Mouse (Mus musculus): ENCODE results near the gene Insm2. TPM values are rescaled to one million over a fixed set of nuclear protein-coding genes. Genes with fewer than 3 reads are reported as not detected.

Insm2 gene
- polyA plus RNA-seq, 1 experiment from 2014 or later: 0.10 TPM

- no peak for TF ChIP-seq EP300 (IDR thresholded peaks at IDR 0.05)
- TF ChIP-seq CTCF (IDR thresholded peaks at IDR 0.05): no peak; the same call in 1 of the 2 replicates
- DNase-seq (ENCODE audit: low spot score): no peak
- Histone ChIP-seq H3K27ac (ENCODE audit: low read length) (no peak overlapping the region), H3K9me3 (ENCODE audit: low read length) (no peaks in the 10 kb centered on the region), H3K4me3 (ENCODE audit: low read depth, low read length) (no peak overlapping the region), H3K4me2 (replicated peaks; ENCODE audit: low read depth, low read length) (no peak overlapping the region), H3K27me3 (replicated peaks; ENCODE audit: insufficient read depth, low read length) (no peaks in the 10 kb centered on the region), H3K9ac (replicated peaks; ENCODE audit: low read depth) (no peak overlapping the region), H3K4me1 (ENCODE audit: insufficient read depth, low read depth, low read length) (no peaks in the 10 kb centered on the region), H3K36me3 (ENCODE audit: insufficient read depth, low read length) (no peaks in the 10 kb centered on the region)
- 83% methylated on average over 9 of the region's 9 CpGs for WGBS
- no peak for ATAC-seq
Observed at GRCm38 (mm10) chr12:55564187-55564963, 34.9 kb upstream of the Insm2 start.

DNA sequence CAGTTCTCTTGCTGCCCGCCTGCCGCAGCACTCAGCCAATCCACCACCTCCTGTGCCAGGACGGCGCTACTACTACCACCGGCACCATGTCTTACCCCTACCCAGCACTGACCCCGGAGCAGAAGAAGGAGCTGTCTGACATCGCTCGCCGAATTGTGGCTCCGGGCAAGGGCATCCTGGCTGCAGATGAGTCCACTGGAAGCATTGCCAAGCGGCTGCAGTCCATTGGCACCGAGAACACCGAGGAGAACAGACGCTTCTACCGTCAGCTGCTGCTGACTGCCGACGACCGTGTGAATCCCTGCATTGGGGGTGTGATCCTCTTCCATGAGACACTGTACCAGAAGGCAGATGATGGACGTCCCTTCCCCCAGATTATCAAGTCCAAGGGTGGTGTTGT lies 34.0 kb upstream of the Insm2 start, which contains the start of gene Aldoart2:
Gene Aldoart2, plus strand, starts transcription at position 34 of the 400 bp plus-strand sequence.
- H3K36me3 ChIP-seq (ENCODE audit: insufficient read depth, low read length): no peaks in the 10 kb centered on the region
- H3K4me3 ChIP-seq (ENCODE audit: low read depth, low read length): no peak within 1 kb of the TSS
- no peak within 1 kb of the TSS for H3K27ac ChIP-seq (ENCODE audit: low read length)
- H3K9ac ChIP-seq (replicated peaks; ENCODE audit: low read depth): no peak within 1 kb of the TSS
- no peaks in the 10 kb centered on the region for H3K9me3 ChIP-seq (ENCODE audit: low read length)
- 93% methylated on average over 19 of the region's 19 CpGs for WGBS
- TF ChIP-seq CTCF (IDR thresholded peaks at IDR 0.05) (no peak), EP300 (IDR thresholded peaks at IDR 0.05) (no peak)
- no peaks in the 10 kb centered on the region for H3K27me3 ChIP-seq (replicated peaks; ENCODE audit: insufficient read depth, low read length)
- H3K4me2 ChIP-seq (replicated peaks; ENCODE audit: low read depth, low read length): no peak within 1 kb of the TSS
- ATAC-seq: no peak
- DNase-seq (ENCODE audit: low spot score): no peak
- no peaks in the 10 kb centered on the region for H3K4me1 ChIP-seq (ENCODE audit: insufficient read depth, low read depth, low read length)

DNA sequence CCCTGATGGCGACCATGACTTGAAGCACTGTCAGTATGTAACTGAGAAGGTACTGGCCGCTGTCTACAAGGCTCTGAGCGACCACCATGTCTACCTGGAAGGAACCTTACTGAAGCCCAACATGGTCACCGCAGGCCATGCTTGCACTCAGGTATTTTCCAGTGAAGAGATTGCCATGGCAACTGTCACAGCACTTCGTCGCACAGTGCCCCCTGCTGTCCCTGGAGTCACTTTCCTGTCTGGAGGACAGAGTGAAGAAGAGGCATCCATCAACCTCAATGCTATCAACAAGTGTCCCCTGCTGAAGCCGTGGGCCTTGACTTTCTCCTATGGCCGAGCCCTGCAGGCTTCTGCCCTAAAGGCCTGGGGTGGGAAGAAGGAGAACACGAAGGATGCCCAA lies 33.4 kb upstream of the Insm2 start:
- ATAC-seq (no peak), DNase-seq (ENCODE audit: low spot score) (no peak)
- Histone ChIP-seq H3K27me3 (replicated peaks; ENCODE audit: insufficient read depth, low read length) (no peaks in the 10 kb centered on the region), H3K9ac (replicated peaks; ENCODE audit: low read depth) (no peak overlapping the region), H3K36me3 (ENCODE audit: insufficient read depth, low read length) (no peaks in the 10 kb centered on the region), H3K4me2 (replicated peaks; ENCODE audit: low read depth, low read length) (no peak overlapping the region), H3K27ac (ENCODE audit: low read length) (no peak overlapping the region), H3K9me3 (ENCODE audit: low read length) (no peaks in the 10 kb centered on the region), H3K4me3 (ENCODE audit: low read depth, low read length) (no peak overlapping the region), H3K4me1 (ENCODE audit: insufficient read depth, low read depth, low read length) (no peaks in the 10 kb centered on the region)
- TF ChIP-seq CTCF (IDR thresholded peaks at IDR 0.05) (no peak), EP300 (IDR thresholded peaks at IDR 0.05) (no peak)
- WGBS: 69% methylated on average over 9 of the region's 9 CpGs

- H3K27ac ChIP-seq (ENCODE audit: low read length): no peak overlapping the region
- H3K9ac ChIP-seq (replicated peaks; ENCODE audit: low read depth): no peak overlapping the region
- ATAC-seq: no peak
- WGBS: 68% methylated on average over 5 of the region's 5 CpGs
- no peaks in the 10 kb centered on the region for H3K9me3 ChIP-seq (ENCODE audit: low read length)
- H3K27me3 ChIP-seq (replicated peaks; ENCODE audit: insufficient read depth, low read length): no peaks in the 10 kb centered on the region
- no peaks in the 10 kb centered on the region for H3K36me3 ChIP-seq (ENCODE audit: insufficient read depth, low read length)
- no peak overlapping the region for H3K4me2 ChIP-seq (replicated peaks; ENCODE audit: low read depth, low read length)
- DNase-seq (ENCODE audit: low spot score): no peak
- no peak for TF ChIP-seq EP300 (IDR thresholded peaks at IDR 0.05)
- no peak overlapping the region for H3K4me3 ChIP-seq (ENCODE audit: low read depth, low read length)
- H3K4me1 ChIP-seq (ENCODE audit: insufficient read depth, low read depth, low read length): no peaks in the 10 kb centered on the region
Observed at GRCm38 (mm10) chr12:55566837-55567236, 32.4 kb upstream of the Insm2 start.

DNA sequence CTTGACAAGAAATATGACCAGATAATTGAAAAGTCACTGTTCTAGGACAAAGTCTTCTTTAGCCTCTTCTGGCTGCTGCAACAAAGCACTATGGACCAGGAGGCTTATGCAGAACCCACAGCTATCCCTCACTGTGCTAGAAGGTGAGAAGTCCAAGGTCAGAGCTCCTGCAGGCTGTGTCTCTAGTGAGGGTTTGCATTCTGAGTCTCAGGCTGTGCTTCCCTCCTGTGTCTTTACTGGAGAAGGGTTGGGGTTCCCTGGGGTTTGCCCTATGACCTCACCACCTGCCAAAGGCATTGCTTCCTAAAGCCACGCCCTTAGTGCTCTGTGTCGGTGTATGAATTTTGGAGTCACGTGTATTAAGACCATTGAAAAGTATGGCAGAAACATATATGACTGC lies 30.8 kb upstream of the Insm2 start:
- Histone ChIP-seq H3K9ac (replicated peaks; ENCODE audit: low read depth) (no peak overlapping the region), H3K4me2 (replicated peaks; ENCODE audit: low read depth, low read length) (no peak overlapping the region), H3K36me3 (ENCODE audit: insufficient read depth, low read length) (no peaks in the 10 kb centered on the region), H3K9me3 (ENCODE audit: low read length) (no peaks in the 10 kb centered on the region), H3K4me3 (ENCODE audit: low read depth, low read length) (no peak overlapping the region), H3K4me1 (ENCODE audit: insufficient read depth, low read depth, low read length) (no peaks in the 10 kb centered on the region), H3K27me3 (replicated peaks; ENCODE audit: insufficient read depth, low read length) (no peaks in the 10 kb centered on the region), H3K27ac (ENCODE audit: low read length) (no peak overlapping the region)
- TF ChIP-seq CTCF (IDR thresholded peaks at IDR 0.05) (no peak), EP300 (IDR thresholded peaks at IDR 0.05) (no peak)
- ATAC-seq (no peak), DNase-seq (ENCODE audit: low spot score) (no peak)
- 88% methylated on average over 3 of the region's 3 CpGs for WGBS

DNA sequence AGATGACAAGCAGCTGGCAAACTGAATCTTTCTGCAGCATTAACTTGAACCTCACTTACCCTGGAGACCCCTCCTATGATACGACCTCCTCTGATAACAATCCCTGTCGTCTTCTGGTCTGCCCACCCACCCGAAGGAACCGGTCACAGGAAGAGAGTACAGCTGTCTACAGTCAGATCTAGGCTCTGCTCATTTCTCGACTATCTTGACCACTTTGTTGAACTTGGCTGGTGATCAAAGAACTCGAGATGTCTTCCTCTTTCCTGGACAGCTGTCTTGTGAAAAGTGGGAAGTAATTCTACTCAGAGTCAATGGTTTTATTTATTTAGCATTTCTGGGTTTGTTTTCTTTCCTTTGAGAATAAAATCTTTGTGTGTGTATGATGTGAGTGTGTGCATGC lies 29.6 kb upstream of the Insm2 start:
- Histone ChIP-seq H3K9me3 (ENCODE audit: low read length) (no peaks in the 10 kb centered on the region), H3K4me2 (replicated peaks; ENCODE audit: low read depth, low read length) (no peak overlapping the region), H3K9ac (replicated peaks; ENCODE audit: low read depth) (no peak overlapping the region), H3K4me3 (ENCODE audit: low read depth, low read length) (no peak overlapping the region), H3K27me3 (replicated peaks; ENCODE audit: insufficient read depth, low read length) (no peaks in the 10 kb centered on the region), H3K36me3 (ENCODE audit: insufficient read depth, low read length) (no peaks in the 10 kb centered on the region), H3K27ac (ENCODE audit: low read length) (no peak overlapping the region), H3K4me1 (ENCODE audit: insufficient read depth, low read depth, low read length) (no peaks in the 10 kb centered on the region)
- DNase-seq (ENCODE audit: low spot score) (peak; percentile 5), ATAC-seq (no peak)
- TF ChIP-seq CTCF (IDR thresholded peaks at IDR 0.05) (no peak), EP300 (IDR thresholded peaks at IDR 0.05) (no peak)
- 11% methylated on average over 6 of the region's 6 CpGs for WGBS

Measured in lung, postnatal 0 days (tissue).